Mouse (Mus musculus) skeletal muscle tissue, adult 2 months (tissue): Measurements from ENCODE around the gene Cox6b2.
"Not testable (repeated sequence)": the region's sequence is repeated elsewhere in the genome, so short reads cannot be mapped to it uniquely, and the experiment has no call there.

ENCODE experiments used
- DNase-seq: peaks from one replicate; pipeline ENCODE4 v3.0.0-alpha.2; 2012; ENCODE audit warnings: low read depth, low spot score

The Cox6b2 gene

GRCm38 (mm10) chr7:4752821-4753570 is at the start of gene Cox6b2:
Gene Cox6b2, minus strand, starts transcription at chr7:4753094.
- peak; percentile 25 for DNase-seq

GRCm38 (mm10) chr7:4802247-4802646 is 49.4 kb upstream of the Cox6b2 start:
- DNase-seq: no peak

- peak; percentile 39 for DNase-seq
Measured at GRCm38 (mm10) chr7:4795767-4796433, 43.0 kb upstream of the Cox6b2 start.

GRCm38 (mm10) chr7:4794631-4795168 is 41.8 kb upstream of the Cox6b2 start:
- DNase-seq: no peak

- DNase-seq: no peak
Measured at GRCm38 (mm10) chr7:4793674-4794073, 40.8 kb upstream of the Cox6b2 start.

GRCm38 (mm10) chr7:4793248-4793647 is 40.4 kb upstream of the Cox6b2 start:
- DNase-seq: not testable (repeated sequence)

GRCm38 (mm10) chr7:4792278-4793212 is 39.7 kb upstream of the Cox6b2 start, which contains the start of gene Rpl28:
Gene Rpl28, plus strand, starts transcription at chr7:4792874.
- peak; percentile 98 for DNase-seq

GRCm38 (mm10) chr7:4789436-4789935 is 36.6 kb upstream of the Cox6b2 start, which contains the start of gene Tmem238:
Gene Tmem238, minus strand, starts transcription at chr7:4789656.
- peak; percentile 41 for DNase-seq

- DNase-seq: peak; percentile 27
Measured at GRCm38 (mm10) chr7:4788499-4789435, 35.9 kb upstream of the Cox6b2 start.

- no peak for DNase-seq
Measured at GRCm38 (mm10) chr7:4783667-4784268, 30.9 kb upstream of the Cox6b2 start.

GRCm38 (mm10) chr7:4782759-4783158 is 29.9 kb upstream of the Cox6b2 start, which contains the start of the genes Il11 and Tmem190:
Gene Il11, minus strand, starts transcription at chr7:4782859.
Gene Tmem190, plus strand, starts transcription at chr7:4782937.
- DNase-seq: no peak

GRCm38 (mm10) chr7:4782130-4782529 is 29.2 kb upstream of the Cox6b2 start:
- no peak for DNase-seq

GRCm38 (mm10) chr7:4779921-4780320 is 27.0 kb upstream of the Cox6b2 start:
- no peak for DNase-seq

- no peak for DNase-seq
Measured at GRCm38 (mm10) chr7:4777851-4778637, 25.1 kb upstream of the Cox6b2 start.

GRCm38 (mm10) chr7:4776861-4777830 is 24.3 kb upstream of the Cox6b2 start:
- peak; percentile 38 for DNase-seq

- DNase-seq: no peak
Measured at GRCm38 (mm10) chr7:4776131-4776530, 23.2 kb upstream of the Cox6b2 start.

- no peak for DNase-seq
Measured at GRCm38 (mm10) chr7:4771202-4771601, 18.3 kb upstream of the Cox6b2 start, which contains the start of gene Fam71e2. Gene Fam71e2, minus strand, starts transcription at chr7:4771302.
